Mouse (Mus musculus) MEL (cell line): Measurements from ENCODE around the gene Tmem30a.

Experiments used
- BHLHE40 ChIP-seq: IDR thresholded peaks from 2 replicates; pipeline ENCODE4 v1.6.1; 2012; ENCODE audit warnings: low read depth, mild to moderate bottlenecking, inconsistent platforms, low read length, improper control_type of control experiment, borderline replicate concordance
- CHD1 ChIP-seq: IDR thresholded peaks from 2 replicates; pipeline ENCODE4 v1.6.1; 2012; ENCODE audit warnings: low read depth, mild to moderate bottlenecking, inconsistent platforms, low read length, improper control_type of control experiment
- CTCF ChIP-seq, 3 experiments: IDR thresholded peaks in 2 of 3; conservative IDR thresholded peaks in 1 of 3; 2 replicates each; pipeline ENCODE4 v1.5.1; 2011 to 2012; ENCODE audit warnings: low read length in 3 of 3, low read depth in 2 of 3, mild to moderate bottlenecking in 2 of 3, improper control_type of control experiment in 1 of 3, inconsistent platforms in 1 of 3, mixed read lengths in 1 of 3, moderate library complexity in 1 of 3; ENCODE audit not compliant: control insufficient read depth in 1 of 3, insufficient read depth in 1 of 3, poor library complexity in 1 of 3, severe bottlenecking in 1 of 3
- EP300 ChIP-seq, 2 experiments: IDR thresholded peaks; 2 replicates each; pipeline ENCODE4 v1.6.1; 2011; ENCODE audit warnings: improper control_type of control experiment in 2 of 2, low read length in 2 of 2, low read depth in 1 of 2, mild to moderate bottlenecking in 1 of 2
- GABPA ChIP-seq: IDR thresholded peaks from 2 replicates; pipeline ENCODE4 v1.6.1; 2012; ENCODE audit warnings: low read depth, mild to moderate bottlenecking, inconsistent platforms, low read length, improper control_type of control experiment, moderate library complexity
- GATA1 ChIP-seq: IDR thresholded peaks from 2 replicates; pipeline ENCODE4 v1.6.1; 2011; ENCODE audit warnings: low read depth, low read length, improper control_type of control experiment
- HCFC1 ChIP-seq: IDR thresholded peaks from 2 replicates; pipeline ENCODE4 v1.6.1; 2012; ENCODE audit warnings: low read depth, mild to moderate bottlenecking, inconsistent platforms, low read length, improper control_type of control experiment, moderate library complexity
- MAX ChIP-seq: IDR thresholded peaks from 2 replicates; pipeline ENCODE4 v1.6.1; 2011; ENCODE audit warnings: low read length, improper control_type of control experiment
- NELFE ChIP-seq: IDR thresholded peaks from 2 replicates; pipeline ENCODE4 v1.6.1; 2011; ENCODE audit warnings: low read depth, low read length, improper control_type of control experiment
- POLR2A ChIP-seq, 2 experiments: IDR thresholded peaks; 2 replicates each; pipeline ENCODE4 v1.6.1; 2011 to 2012; ENCODE audit warnings: low read length in 2 of 2, mild to moderate bottlenecking in 2 of 2, control low read depth in 1 of 2, improper control_type of control experiment in 1 of 2, low read depth in 1 of 2, moderate library complexity in 1 of 2; ENCODE audit not compliant: control insufficient read depth in 1 of 2, insufficient read depth in 1 of 2, poor library complexity in 1 of 2
- SIN3A ChIP-seq: IDR thresholded peaks from 2 replicates; pipeline ENCODE4 v1.6.1; 2012; ENCODE audit warnings: low read length, improper control_type of control experiment, inconsistent platforms
- TAL1 ChIP-seq: IDR thresholded peaks from 2 replicates; pipeline ENCODE4 v1.6.1; 2012; ENCODE audit warnings: mild to moderate bottlenecking, inconsistent platforms, low read length, moderate library complexity, mixed read lengths
- USF1 ChIP-seq: IDR thresholded peaks from 2 replicates; pipeline ENCODE4 v1.6.1; 2014; ENCODE audit warnings: low read depth, mild to moderate bottlenecking, inconsistent platforms, low read length, improper control_type of control experiment, moderate library complexity
- ZC3H11A ChIP-seq: IDR thresholded peaks from 2 replicates; pipeline ENCODE4 v1.6.1; 2012; ENCODE audit warnings: low read depth, mild to moderate bottlenecking, inconsistent platforms, low read length, improper control_type of control experiment

- TF ChIP-seq SIN3A (no peak), HCFC1 (no peak), USF1 (no peak), TAL1 (no peak), POLR2A (IDR thresholded peaks at IDR 0.05; ENCODE audit: control insufficient read depth in 1 of 2, insufficient read depth in 1 of 2, low read depth in 1 of 2, low read length in 2 of 2, poor library complexity in 1 of 2) (no peak), NELFE (no peak), CTCF (IDR thresholded peaks at IDR 0.05 in 2 of 3, conservative IDR thresholded peaks at IDR 0.05 in 1 of 3; ENCODE audit: control insufficient read depth in 1 of 3, insufficient read depth in 1 of 3, low read depth in 2 of 3, low read length in 3 of 3, poor library complexity in 1 of 3, severe bottlenecking in 1 of 3) (no peak), ZC3H11A (no peak), CHD1 (no peak), BHLHE40 (no peak), MAX (no peak), EP300 (IDR thresholded peaks at IDR 0.05; ENCODE audit: low read depth in 1 of 2, low read length in 2 of 2) (no peak), GATA1 (no peak), GABPA (no peak)
These were observed 42.6 kb downstream of the Tmem30a start for GRCm38 (mm10) chr9:79750709-79751108.
